Mouse (Mus musculus) embryo, embryonic 11.5 days (tissue): ENCODE data around the gene Mrpl22.
"Not testable (repeated sequence)": the region's sequence is repeated elsewhere in the genome, so short reads cannot be mapped to it uniquely, and the experiment has no call there.

Experiments
- DNase-seq: peaks from one replicate; pipeline ENCODE4 v3.0.0-alpha.2; 2012; ENCODE audit warnings: low read depth, low spot score

Gene Mrpl22

GRCm38 (mm10) chr11:58180756-58181155 lies 9.3 kb downstream of the Mrpl22 start:
- no peak for DNase-seq

GRCm38 (mm10) chr11:58183579-58183978 lies 12.1 kb downstream of the Mrpl22 start:
- DNase-seq, result no peak

GRCm38 (mm10) chr11:58189675-58190074 lies 18.2 kb downstream of the Mrpl22 start:
- DNase-seq, result no peak

- DNase-seq, result no peak
Measured at GRCm38 (mm10) chr11:58193326-58193725, 21.9 kb downstream of the Mrpl22 start.

GRCm38 (mm10) chr11:58193860-58194520 lies 22.5 kb downstream of the Mrpl22 start:
- no peak for DNase-seq

- no peak for DNase-seq
Measured at GRCm38 (mm10) chr11:58198663-58199062, 27.2 kb downstream of the Mrpl22 start.

- not testable (repeated sequence) for DNase-seq
Measured at GRCm38 (mm10) chr11:58199229-58200037, 28.0 kb downstream of the Mrpl22 start, which contains the start of the genes Igtp and Irgm2. TSS of gene Igtp (plus strand) at chr11:58199556. TSS of gene Irgm2 (plus strand) at chr11:58199618.

- DNase-seq, result no peak
Measured at GRCm38 (mm10) chr11:58200226-58200625, 28.8 kb downstream of the Mrpl22 start.

GRCm38 (mm10) chr11:58201052-58201451 lies 29.6 kb downstream of the Mrpl22 start:
- DNase-seq, result no peak

GRCm38 (mm10) chr11:58210321-58210886 lies 38.9 kb downstream of the Mrpl22 start:
- DNase-seq, result no peak

- no peak for DNase-seq
Measured at GRCm38 (mm10) chr11:58211062-58211681, 39.7 kb downstream of the Mrpl22 start.

GRCm38 (mm10) chr11:58211682-58212067 lies 40.2 kb downstream of the Mrpl22 start:
- no peak for DNase-seq

- no peak for DNase-seq
Measured at GRCm38 (mm10) chr11:58213673-58214342, 42.3 kb downstream of the Mrpl22 start.

GRCm38 (mm10) chr11:58214391-58215048 lies 43.1 kb downstream of the Mrpl22 start:
- DNase-seq, result peak; percentile 47

- not testable (repeated sequence) for DNase-seq
Measured at GRCm38 (mm10) chr11:58215049-58215430, 43.6 kb downstream of the Mrpl22 start.

- no peak for DNase-seq
Measured at GRCm38 (mm10) chr11:58215814-58216213, 44.4 kb downstream of the Mrpl22 start.

GRCm38 (mm10) chr11:58216823-58217222 lies 45.4 kb downstream of the Mrpl22 start:
- DNase-seq, result no peak

GRCm38 (mm10) chr11:58223751-58224150 lies 52.3 kb downstream of the Mrpl22 start:
- no peak for DNase-seq

- DNase-seq, result no peak
Measured at GRCm38 (mm10) chr11:58224313-58224712, 52.9 kb downstream of the Mrpl22 start.

- DNase-seq, result not testable (repeated sequence)
Measured at GRCm38 (mm10) chr11:58224872-58225271, 53.4 kb downstream of the Mrpl22 start.

GRCm38 (mm10) chr11:58225655-58226054 lies 54.2 kb downstream of the Mrpl22 start:
- DNase-seq, result peak; percentile 68
